Mouse (Mus musculus) midbrain, embryonic 16.5 days (tissue): ENCODE data around the gene Plcd3. TPM values are rescaled to one million over a fixed set of nuclear protein-coding genes. Genes with fewer than 3 reads are reported as not detected.

ENCODE experiments used
- ATAC-seq: fragments of 200-750 bp; cut with Nextera tagmentation; 2 replicates; pipeline ENCODE4 v1.8.0; 2017; ENCODE audit warnings: moderate TSS enrichment
- H3K27ac ChIP-seq: fragments of 300-500 bp; sonication (generic); 2 replicates; pipeline ENCODE4 v1.5.1; 2014; ENCODE audit warnings: mild to moderate bottlenecking, low read length, mixed read lengths
- H3K27me3 ChIP-seq: fragments of 300-500 bp; sonication (generic); 2 replicates; pipeline ENCODE4 v1.6.1; 2014; ENCODE audit warnings: low read depth, low read length, mixed read lengths; ENCODE audit not compliant: control insufficient read depth, insufficient read depth
- H3K36me3 ChIP-seq: fragments of 300-500 bp; sonication (generic); 2 replicates; pipeline ENCODE4 v1.6.1; 2014; ENCODE audit warnings: mild to moderate bottlenecking, low read length, moderate library complexity, mixed read lengths; ENCODE audit not compliant: control insufficient read depth, insufficient read depth
- H3K4me1 ChIP-seq: fragments of 300-500 bp; sonication (generic); 2 replicates; pipeline ENCODE4 v1.6.1; 2014; ENCODE audit warnings: mild to moderate bottlenecking, low read length, mixed read lengths; ENCODE audit not compliant: control insufficient read depth, insufficient read depth
- H3K4me2 ChIP-seq: fragments of 300-500 bp; sonication (generic); 2 replicates; pipeline ENCODE4 v1.6.1; 2014; ENCODE audit warnings: mild to moderate bottlenecking, low read length, mixed read lengths
- H3K4me3 ChIP-seq: fragments of 300-500 bp; sonication (generic); 2 replicates; pipeline ENCODE4 v1.5.1; 2014; ENCODE audit warnings: low read depth, mild to moderate bottlenecking, low read length, moderate library complexity, mixed read lengths
- H3K9ac ChIP-seq: fragments of 300-500 bp; sonication (generic); 2 replicates; pipeline ENCODE4 v1.6.1; 2014; ENCODE audit warnings: low read depth, low read length, mixed read lengths
- H3K9me3 ChIP-seq: fragments of 300-500 bp; sonication (generic); replicated peaks from 2 replicates; pipeline ENCODE4 v1.6.1; 2014; ENCODE audit warnings: mild to moderate bottlenecking, low read length, mixed read lengths; ENCODE audit not compliant: control insufficient read depth, poor library complexity, severe bottlenecking
- WGBS: fragments of 180-500 bp; shearing (Covaris S2); extraction: QIAGEN DNeasy Blood & Tissue Kit; methylation state at CpG from one replicate; pipeline ENCODE4 v1.1.7; 2014; 5-methylcytosine and 5-hydroxymethylcytosine counted together
- polyA plus RNA-seq: library from polyadenylated mRNA; unstranded; fragments of >200 nt; fragmentation: Nextera tagmentation; extraction: Ambion mirVana; gene quantifications from 2 replicates; pipeline ENCODE4 v1.2.1, GENCODE M21; 2015

The Plcd3 gene
- 2.8 and 3.6 TPM in 2 replicates for polyA plus RNA-seq

DNA sequence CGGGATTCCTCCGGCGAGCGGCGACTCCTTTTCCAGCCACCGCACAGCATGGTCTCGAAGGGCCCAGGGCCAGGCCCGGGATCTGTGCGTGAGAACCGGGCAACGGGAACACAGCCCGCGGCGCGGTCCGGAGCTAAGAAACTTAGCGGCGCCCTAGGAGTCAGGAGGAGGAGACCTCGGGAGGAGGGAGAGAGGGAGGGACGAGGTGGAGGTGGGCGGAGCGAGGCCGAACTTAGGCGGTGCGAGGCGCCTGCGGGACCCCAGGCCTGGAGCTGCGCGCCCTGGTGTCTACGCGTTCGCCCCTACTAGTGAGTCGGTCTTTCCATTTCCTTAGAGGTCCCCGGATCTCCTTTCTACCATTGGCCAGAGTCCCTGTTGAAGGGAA, at the start of gene Plcd3, which contains the start of gene Acbd4:
Gene Plcd3 (minus strand): TSS at position 178 of the 385 bp plus-strand sequence.
Gene Acbd4 (plus strand): TSS at position 202 of the 385 bp plus-strand sequence.
- Histone ChIP-seq H3K9ac (peak within 1 kb of the TSS; percentile 49), H3K27me3 (peaks cover 18% of the 10 kb centered on the region), H3K4me2 (peak within 1 kb of the TSS; percentile 78), H3K4me3 (peak within 1 kb of the TSS; percentile 39), H3K27ac (no peak within 1 kb of the TSS), H3K36me3 (no peaks in the 10 kb centered on the region), H3K9me3 (no peaks in the 10 kb centered on the region), H3K4me1 (peaks cover 12% of the 10 kb centered on the region; the same call in 1 of the 2 replicates)
- WGBS: 0% methylated on average over 34 of the region's 34 CpGs
- 0 out of 2 replicates have a peak, but pooled peaks have one; percentile 22 for ATAC-seq

DNA sequence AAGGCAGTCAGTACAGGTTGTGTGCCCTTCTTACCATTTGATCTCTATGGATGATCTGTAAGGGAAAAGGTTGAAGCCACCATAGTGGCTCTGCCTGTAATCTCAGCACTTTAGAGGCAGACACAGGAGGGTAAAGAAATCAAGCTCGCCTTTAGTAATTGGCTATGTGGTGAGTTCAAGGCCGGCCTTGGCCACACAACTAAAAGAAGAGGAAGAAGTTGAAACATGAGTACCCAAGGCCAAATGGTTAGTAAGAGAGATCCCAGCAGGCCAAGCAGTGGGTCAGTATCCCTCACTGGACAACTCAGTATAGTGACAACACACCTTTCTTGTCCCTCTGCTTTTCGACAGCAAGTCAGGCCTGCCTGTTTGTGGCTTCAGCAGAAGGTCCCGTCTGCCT, 48.3 kb upstream of the Plcd3 start:
- H3K27ac ChIP-seq: no peak overlapping the region
- no peak for ATAC-seq

DNA sequence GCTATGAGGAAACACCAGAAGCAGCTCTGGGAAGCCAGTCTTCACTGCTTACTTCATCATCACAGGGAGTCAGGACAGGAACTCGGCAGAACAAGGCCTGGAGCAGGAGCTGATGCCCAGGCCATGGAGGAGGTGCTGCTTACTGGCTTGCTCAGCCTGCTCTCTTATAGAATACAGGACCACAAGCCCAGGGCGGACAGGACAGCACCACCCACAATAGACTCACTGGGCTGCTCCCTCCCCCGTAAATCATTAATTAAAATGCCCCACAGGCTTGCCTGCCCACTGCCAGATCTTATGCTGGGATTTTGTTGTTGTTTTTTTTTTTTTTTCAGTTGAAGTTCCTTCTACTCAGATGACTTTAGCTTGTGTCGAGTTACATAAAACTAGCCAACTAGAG, 46.3 kb upstream of the Plcd3 start:
- WGBS: 80% methylated on average over 4 of the region's 4 CpGs
- no peak overlapping the region for H3K27ac ChIP-seq
- H3K4me3 ChIP-seq: no peak overlapping the region
- no peak overlapping the region for H3K9ac ChIP-seq
- H3K4me2 ChIP-seq: no peak overlapping the region
- ATAC-seq: no peak
- H3K9me3 ChIP-seq: no peaks in the 10 kb centered on the region
- H3K27me3 ChIP-seq: no peaks in the 10 kb centered on the region
- no peaks in the 10 kb centered on the region for H3K36me3 ChIP-seq
- peaks cover 4% of the 10 kb centered on the region; the same call in 1 of the 2 replicates for H3K4me1 ChIP-seq

More for the DNA sequence above, 48.3 kb upstream of the Plcd3 start:
- 91% methylated on average over 4 of the region's 4 CpGs for WGBS
- Histone ChIP-seq H3K27me3 (no peaks in the 10 kb centered on the region), H3K4me1 (no peaks in the 10 kb centered on the region), H3K9me3 (no peaks in the 10 kb centered on the region), H3K4me3 (no peak overlapping the region), H3K4me2 (no peak overlapping the region), H3K9ac (no peak overlapping the region), H3K36me3 (no peaks in the 10 kb centered on the region)

DNA sequence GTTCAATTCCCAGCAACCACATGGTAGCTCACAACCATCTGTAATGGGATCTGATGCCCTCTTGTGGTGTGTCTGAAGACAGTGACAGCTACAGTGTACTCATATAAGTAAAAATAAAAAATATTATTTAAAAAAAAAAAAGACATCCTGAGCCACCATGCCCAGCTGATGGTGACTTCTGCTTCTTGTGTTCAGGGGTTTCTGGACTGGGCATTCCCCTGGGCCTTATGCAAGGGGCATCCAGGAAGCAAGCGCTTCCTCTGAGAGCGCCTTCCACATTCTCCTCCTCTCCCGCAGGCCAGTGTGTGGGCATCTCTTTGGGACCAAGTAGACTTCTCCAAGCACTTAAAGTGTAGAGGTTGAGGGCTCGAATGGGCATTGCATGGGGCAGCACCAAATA, 44.9 kb upstream of the Plcd3 start:
- Histone ChIP-seq H3K4me2 (no peak overlapping the region), H3K9ac (no peak overlapping the region), H3K4me1 (peaks cover 17% of the 10 kb centered on the region), H3K9me3 (no peaks in the 10 kb centered on the region), H3K36me3 (no peaks in the 10 kb centered on the region), H3K4me3 (no peak overlapping the region), H3K27ac (no peak overlapping the region), H3K27me3 (no peaks in the 10 kb centered on the region)
- ATAC-seq: no peak
- whole genome bisulfite sequencing: 95% methylated on average over 4 of the region's 4 CpGs

DNA sequence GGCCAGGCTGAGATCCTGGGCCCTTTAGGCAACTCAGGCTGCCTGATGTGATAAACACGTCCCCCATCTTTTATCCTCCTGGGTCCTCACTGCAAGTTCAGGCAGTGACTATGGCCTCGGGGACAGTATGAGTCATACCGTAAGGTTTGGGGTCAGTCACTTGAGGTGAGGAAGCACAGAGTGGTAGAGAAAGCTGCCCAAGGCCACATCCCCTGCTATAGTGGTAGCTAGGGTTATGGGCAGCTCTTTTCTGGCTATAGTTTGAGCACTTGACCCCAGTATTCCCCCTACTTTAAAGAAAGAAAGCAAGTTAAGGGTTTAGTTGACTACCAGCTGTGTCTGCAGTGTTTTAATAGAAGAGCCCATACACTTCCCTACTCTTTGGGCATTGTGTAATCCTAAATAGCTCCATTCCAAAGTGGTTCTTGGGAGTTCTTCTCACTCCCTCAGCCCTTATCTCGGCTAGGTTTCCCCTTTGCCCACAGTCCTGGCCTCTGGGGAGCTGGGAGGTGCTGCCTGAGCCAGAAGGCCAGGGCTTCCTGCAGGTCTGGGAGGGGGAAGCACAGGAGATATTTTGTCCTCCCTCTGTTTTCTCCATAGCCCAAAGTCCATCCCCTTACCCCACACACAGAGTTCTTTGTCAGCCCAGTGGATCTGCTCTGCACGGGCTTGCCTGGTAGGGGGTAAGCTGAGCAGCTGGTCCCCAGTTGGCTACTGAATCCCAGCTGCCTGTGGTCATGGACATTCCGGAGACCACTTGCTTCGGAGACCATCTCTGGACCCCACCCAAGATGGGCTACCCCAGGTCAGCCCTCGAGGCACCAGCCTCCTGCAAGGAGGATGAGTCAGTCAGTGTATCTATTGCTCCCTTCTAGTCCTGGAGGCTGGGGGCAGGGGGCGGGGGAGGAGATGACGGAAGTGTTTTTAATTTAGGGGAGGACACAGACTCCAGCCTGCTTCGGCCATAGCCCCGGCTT, 43.1 kb upstream of the Plcd3 start:
- Histone ChIP-seq H3K4me2 (no peak overlapping the region), H3K27me3 (no peaks in the 10 kb centered on the region), H3K9me3 (no peaks in the 10 kb centered on the region), H3K4me3 (no peak overlapping the region), H3K27ac (no peak overlapping the region), H3K9ac (no peak overlapping the region), H3K36me3 (no peaks in the 10 kb centered on the region), H3K4me1 (peaks cover 19% of the 10 kb centered on the region)
- ATAC-seq: no peak
- WGBS: 44% methylated on average over 12 of the region's 12 CpGs

DNA sequence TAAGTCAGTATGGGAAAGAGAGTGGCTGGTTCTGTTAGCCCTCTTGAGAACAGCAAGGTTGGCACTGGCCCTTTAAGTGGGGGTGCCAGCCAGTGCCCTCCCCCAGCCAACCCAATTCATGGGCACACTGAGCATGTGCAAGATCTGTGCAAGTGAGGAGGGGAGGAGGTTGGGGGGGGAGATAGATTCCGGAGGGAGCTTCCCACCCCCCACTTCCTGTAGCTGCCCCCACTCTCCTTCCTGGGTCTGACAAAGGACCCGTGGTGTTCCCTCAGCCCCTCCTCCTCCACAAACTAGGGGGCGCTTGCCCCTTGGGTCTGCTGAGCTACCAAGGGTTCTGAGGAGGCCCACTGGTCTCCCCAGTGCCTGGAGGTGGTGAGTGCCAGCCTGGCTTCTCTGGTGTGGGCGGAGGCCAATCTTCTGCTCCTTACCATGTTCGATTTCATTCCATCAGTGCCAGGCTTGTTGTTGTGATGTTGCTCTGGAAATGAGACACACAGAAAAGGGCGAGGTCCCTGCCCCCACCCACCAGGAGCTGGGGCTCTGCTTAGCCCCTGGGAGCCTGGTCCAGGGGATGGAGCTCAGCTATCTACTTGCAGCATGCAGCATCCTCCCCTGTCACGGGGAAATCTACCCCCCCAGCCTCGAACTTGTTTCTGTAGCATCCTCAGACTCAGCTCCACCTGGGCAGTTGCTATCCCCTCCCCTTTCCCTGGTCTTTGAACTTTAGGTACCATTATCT, 41.2 kb upstream of the Plcd3 start:
- Histone ChIP-seq H3K9ac (peak overlapping the region; percentile 70), H3K36me3 (peaks cover 5% of the 10 kb centered on the region; the same call in 1 of the 2 replicates), H3K9me3 (no peaks in the 10 kb centered on the region), H3K4me3 (peak overlapping the region; percentile 26), H3K4me1 (peaks cover 19% of the 10 kb centered on the region), H3K27ac (peak overlapping the region; percentile 87), H3K27me3 (no peaks in the 10 kb centered on the region), H3K4me2 (peak overlapping the region; percentile 56)
- 26% methylated on average over 8 of the region's 8 CpGs for WGBS
- ATAC-seq: peak; percentile 94

DNA sequence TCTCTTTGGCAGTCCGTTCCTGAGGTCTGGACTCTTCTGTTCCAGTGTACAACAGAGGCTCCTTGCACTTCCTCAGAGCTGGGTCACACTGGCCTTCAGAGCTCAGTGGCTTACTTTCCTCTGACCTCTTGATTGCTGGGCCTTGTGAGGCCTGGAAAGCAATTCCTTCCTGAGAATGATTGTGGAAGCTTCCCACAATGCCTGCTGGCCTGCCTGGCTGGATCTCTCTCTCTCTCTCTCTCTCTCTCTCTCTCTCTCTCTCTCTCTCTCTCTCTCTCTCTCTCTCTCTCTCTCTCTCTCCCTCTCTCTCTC, 40.4 kb upstream of the Plcd3 start:
- Histone ChIP-seq H3K9ac (peak overlapping the region; percentile 54), H3K27ac (peak overlapping the region; percentile 87), H3K4me3 (no peak overlapping the region), H3K27me3 (no peaks in the 10 kb centered on the region), H3K4me2 (peak overlapping the region; percentile 56; the same call in 1 of the 2 replicates), H3K36me3 (peaks cover 5% of the 10 kb centered on the region; the same call in 1 of the 2 replicates), H3K9me3 (no peaks in the 10 kb centered on the region), H3K4me1 (peaks cover 19% of the 10 kb centered on the region)
- 27% methylated on average over 1 of the region's 1 CpGs for WGBS
- ATAC-seq: no peak

DNA sequence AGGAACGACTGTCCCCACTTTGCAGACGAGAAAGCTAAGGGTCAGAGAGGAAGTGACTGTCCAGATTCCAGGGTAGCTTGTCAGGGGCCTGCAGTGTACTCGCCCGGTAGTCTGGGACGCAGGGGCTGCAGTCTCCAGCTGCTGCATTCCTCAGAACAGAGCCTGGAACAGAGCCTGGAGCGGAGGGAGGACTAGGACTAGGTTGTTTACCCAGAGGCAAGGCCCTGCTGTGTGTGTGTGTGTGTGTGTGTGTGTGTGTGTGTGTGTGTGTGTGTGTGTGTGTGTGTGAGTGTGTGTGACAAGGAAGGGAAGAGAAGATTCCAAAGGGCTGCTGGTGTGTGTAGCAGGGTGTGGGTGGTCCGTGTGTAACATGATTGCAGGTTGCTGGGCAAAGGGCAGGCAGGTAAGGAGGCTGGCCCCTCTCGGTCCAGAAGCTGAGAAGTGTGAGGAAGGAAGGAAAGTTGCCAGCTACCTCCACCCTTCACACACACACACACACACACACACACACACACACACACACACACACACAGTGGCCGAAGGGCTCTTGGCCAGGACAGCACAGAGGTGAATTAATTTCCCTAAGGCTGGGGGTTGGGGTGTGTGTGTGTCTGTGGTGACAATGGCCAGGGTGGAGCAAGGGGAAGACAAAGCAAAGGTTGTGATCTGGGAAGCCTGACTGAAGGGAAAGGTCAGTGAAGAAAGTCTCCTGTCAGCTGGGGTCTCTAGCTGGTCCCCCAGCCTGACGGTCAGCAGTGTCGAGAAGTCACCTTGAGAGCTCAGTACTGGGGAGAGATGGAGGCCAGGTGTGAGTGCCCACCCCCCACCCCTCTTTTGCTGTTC, 39.9 kb upstream of the Plcd3 start:
- H3K4me2 ChIP-seq: no peak overlapping the region; the same call in 1 of the 2 replicates
- no peak for ATAC-seq
- peak overlapping the region; percentile 87 for H3K27ac ChIP-seq
- H3K36me3 ChIP-seq: peaks cover 5% of the 10 kb centered on the region; the same call in 1 of the 2 replicates
- H3K9me3 ChIP-seq: no peaks in the 10 kb centered on the region
- H3K27me3 ChIP-seq: no peaks in the 10 kb centered on the region
- H3K4me1 ChIP-seq: peaks cover 19% of the 10 kb centered on the region
- 30% methylated on average over 11 of the region's 11 CpGs for WGBS
- peak overlapping the region; percentile 54 for H3K9ac ChIP-seq
- H3K4me3 ChIP-seq: no peak overlapping the region
